Mouse (Mus musculus) MEL (cell line): ENCODE measurements around the gene Scfd2. TPM values are rescaled to one million over a fixed set of nuclear protein-coding genes. Genes with fewer than 3 reads are reported as not detected.

Experiments used
- DNase-seq: peaks from one replicate; pipeline ENCODE4 v3.0.0; 2011; ENCODE audit warnings: low read depth, low spot score
- H3K27ac ChIP-seq: 2 replicates; pipeline ENCODE4 v1.5.1; 2012; ENCODE audit warnings: low read depth, mild to moderate bottlenecking, control low read depth, low read length, moderate library complexity; ENCODE audit not compliant: control insufficient read depth
- H3K27me3 ChIP-seq, 2 experiments: fragments of 150-350 bp in 1 of 2; sonication (generic) in 1 of 2; 2 replicates each; pipeline ENCODE4 v1.6.1; 2012; ENCODE audit warnings: low read length in 2 of 2, mild to moderate bottlenecking in 2 of 2, improper control_type of control experiment in 1 of 2, moderate library complexity in 1 of 2; ENCODE audit not compliant: insufficient read depth in 2 of 2, control insufficient read depth in 1 of 2
- H3K36me3 ChIP-seq, 2 experiments: 2 replicates each; pipeline ENCODE4 v1.6.1; 2012 to 2014; ENCODE audit warnings: low read length in 2 of 2, improper control_type of control experiment in 1 of 2, inconsistent platforms in 1 of 2, mild to moderate bottlenecking in 1 of 2; ENCODE audit not compliant: insufficient read depth in 2 of 2, control insufficient read depth in 1 of 2
- H3K4me1 ChIP-seq, 2 experiments: fragments of 150-350 bp in 1 of 2; sonication (generic) in 1 of 2; 2 replicates each; pipeline ENCODE4 v1.6.1; 2012; ENCODE audit warnings: low read length in 2 of 2, improper control_type of control experiment in 1 of 2, mild to moderate bottlenecking in 1 of 2; ENCODE audit not compliant: insufficient read depth in 2 of 2, control insufficient read depth in 1 of 2
- H3K4me3 ChIP-seq, 2 experiments: fragments of 150-350 bp in 1 of 2; sonication (generic) in 1 of 2; 2 replicates each; pipeline ENCODE4 v1.5.1; 2012; ENCODE audit warnings: low read depth in 2 of 2, low read length in 2 of 2, mild to moderate bottlenecking in 2 of 2, moderate library complexity in 2 of 2, control low read depth in 1 of 2, improper control_type of control experiment in 1 of 2; ENCODE audit not compliant: control insufficient read depth in 1 of 2, insufficient read depth in 1 of 2
- H3K79me2 ChIP-seq: 2 replicates; pipeline ENCODE4 v1.6.1; 2012; ENCODE audit warnings: mild to moderate bottlenecking, low read length, moderate library complexity; ENCODE audit not compliant: control insufficient read depth, poor library complexity, insufficient read depth
- H3K9ac ChIP-seq: 2 replicates; pipeline ENCODE4 v1.6.1; 2012; ENCODE audit warnings: low read depth, mild to moderate bottlenecking, control low read depth, low read length, moderate library complexity; ENCODE audit not compliant: control insufficient read depth, poor library complexity, severe bottlenecking
- H3K9me3 ChIP-seq: fragments of 150-350 bp; sonication (generic); replicated peaks from 2 replicates; pipeline ENCODE4 v1.6.1; 2012; ENCODE audit warnings: mild to moderate bottlenecking, low read length, improper control_type of control experiment, moderate library complexity; ENCODE audit not compliant: insufficient read depth
- BHLHE40 ChIP-seq: IDR thresholded peaks from 2 replicates; pipeline ENCODE4 v1.6.1; 2012; ENCODE audit warnings: low read depth, mild to moderate bottlenecking, inconsistent platforms, low read length, improper control_type of control experiment, borderline replicate concordance
- CHD1 ChIP-seq: IDR thresholded peaks from 2 replicates; pipeline ENCODE4 v1.6.1; 2012; ENCODE audit warnings: low read depth, mild to moderate bottlenecking, inconsistent platforms, low read length, improper control_type of control experiment
- CHD2 ChIP-seq: IDR thresholded peaks from 2 replicates; pipeline ENCODE4 v1.6.1; 2011; ENCODE audit warnings: low read length, improper control_type of control experiment
- CTCF ChIP-seq, 3 experiments: IDR thresholded peaks in 2 of 3; conservative IDR thresholded peaks in 1 of 3; 2 replicates each; pipeline ENCODE4 v1.5.1; 2011 to 2012; ENCODE audit warnings: low read length in 3 of 3, low read depth in 2 of 3, mild to moderate bottlenecking in 2 of 3, improper control_type of control experiment in 1 of 3, inconsistent platforms in 1 of 3, mixed read lengths in 1 of 3, moderate library complexity in 1 of 3; ENCODE audit not compliant: control insufficient read depth in 1 of 3, insufficient read depth in 1 of 3, poor library complexity in 1 of 3, severe bottlenecking in 1 of 3
- ELF1 ChIP-seq: IDR thresholded peaks from 2 replicates; pipeline ENCODE4 v1.6.1; 2014; ENCODE audit warnings: low read depth, mild to moderate bottlenecking, inconsistent platforms, low read length, improper control_type of control experiment, moderate library complexity
- EP300 ChIP-seq, 2 experiments: IDR thresholded peaks; 2 replicates each; pipeline ENCODE4 v1.6.1; 2011; ENCODE audit warnings: improper control_type of control experiment in 2 of 2, low read length in 2 of 2, low read depth in 1 of 2, mild to moderate bottlenecking in 1 of 2
- ETS1 ChIP-seq: IDR thresholded peaks from 2 replicates; pipeline ENCODE4 v1.6.1; 2012; ENCODE audit warnings: low read depth, mild to moderate bottlenecking, inconsistent platforms, low read length, improper control_type of control experiment, moderate library complexity
- HCFC1 ChIP-seq: IDR thresholded peaks from 2 replicates; pipeline ENCODE4 v1.6.1; 2012; ENCODE audit warnings: low read depth, mild to moderate bottlenecking, inconsistent platforms, low read length, improper control_type of control experiment, moderate library complexity
- JUND ChIP-seq: IDR thresholded peaks from 2 replicates; pipeline ENCODE4 v1.6.1; 2011; ENCODE audit warnings: low read depth, mild to moderate bottlenecking, improper control_type of control experiment, low read length
- KAT2A ChIP-seq: conservative IDR thresholded peaks from 2 replicates; pipeline ENCODE4 v1.6.1; 2012; ENCODE audit warnings: low read depth, low read length, improper control_type of control experiment, inconsistent platforms
- MAFK ChIP-seq: IDR thresholded peaks from 2 replicates; pipeline ENCODE4 v1.6.1; 2011; ENCODE audit warnings: low read depth, mild to moderate bottlenecking, low read length, improper control_type of control experiment, borderline replicate concordance
- MAX ChIP-seq: IDR thresholded peaks from 2 replicates; pipeline ENCODE4 v1.6.1; 2011; ENCODE audit warnings: low read length, improper control_type of control experiment
- MEF2A ChIP-seq: IDR thresholded peaks from 2 replicates; pipeline ENCODE4 v1.6.1; 2014; ENCODE audit warnings: low read depth, mild to moderate bottlenecking, inconsistent platforms, low read length, improper control_type of control experiment; ENCODE audit not compliant: poor library complexity, insufficient replicate concordance, severe bottlenecking; ENCODE audit errors: extremely low read depth
- NRF1 ChIP-seq: IDR thresholded peaks from 2 replicates; pipeline ENCODE4 v1.6.1; 2014; ENCODE audit warnings: low read depth, mild to moderate bottlenecking, inconsistent platforms, low read length, improper control_type of control experiment, moderate library complexity; ENCODE audit not compliant: poor library complexity, insufficient read depth, severe bottlenecking
- RAD21 ChIP-seq: IDR thresholded peaks from 2 replicates; pipeline ENCODE4 v1.6.1; 2011; ENCODE audit warnings: mild to moderate bottlenecking, low read depth, low read length, improper control_type of control experiment
- RCOR1 ChIP-seq: IDR thresholded peaks from 2 replicates; pipeline ENCODE4 v1.6.1; 2012; ENCODE audit warnings: low read depth, mild to moderate bottlenecking, inconsistent platforms, low read length, improper control_type of control experiment
- SMC3 ChIP-seq: IDR thresholded peaks from 2 replicates; pipeline ENCODE4 v1.6.1; 2011; ENCODE audit warnings: low read depth, low read length, improper control_type of control experiment
- TAL1 ChIP-seq: IDR thresholded peaks from 2 replicates; pipeline ENCODE4 v1.6.1; 2012; ENCODE audit warnings: mild to moderate bottlenecking, inconsistent platforms, low read length, moderate library complexity, mixed read lengths
- TBP ChIP-seq: IDR thresholded peaks from 2 replicates; pipeline ENCODE4 v1.8.0; 2011; ENCODE audit warnings: low read depth, low read length, improper control_type of control experiment
- TCF12 ChIP-seq: IDR thresholded peaks from 2 replicates; pipeline ENCODE4 v1.6.1; 2014; ENCODE audit warnings: low read depth, mild to moderate bottlenecking, inconsistent platforms, low read length, improper control_type of control experiment, moderate library complexity
- UBTF ChIP-seq: IDR thresholded peaks from 2 replicates; pipeline ENCODE4 v1.6.1; 2012; ENCODE audit warnings: low read depth, mild to moderate bottlenecking, inconsistent platforms, low read length, improper control_type of control experiment, moderate library complexity, borderline replicate concordance; ENCODE audit not compliant: insufficient read depth
- ZC3H11A ChIP-seq: IDR thresholded peaks from 2 replicates; pipeline ENCODE4 v1.6.1; 2012; ENCODE audit warnings: low read depth, mild to moderate bottlenecking, inconsistent platforms, low read length, improper control_type of control experiment
- ZKSCAN1 ChIP-seq: IDR thresholded peaks from 2 replicates; pipeline ENCODE4 v1.6.1; 2012; ENCODE audit warnings: low read depth, mild to moderate bottlenecking, inconsistent platforms, low read length, improper control_type of control experiment, moderate library complexity
- ZMIZ1 ChIP-seq: IDR thresholded peaks from 2 replicates; pipeline ENCODE4 v1.6.1; 2012; ENCODE audit warnings: low read depth, mild to moderate bottlenecking, inconsistent platforms, low read length, improper control_type of control experiment, moderate library complexity
- ZNF384 ChIP-seq: IDR thresholded peaks from 2 replicates; pipeline ENCODE4 v1.6.1; 2012; ENCODE audit warnings: low read depth, mild to moderate bottlenecking, inconsistent platforms, low read length, improper control_type of control experiment
- polyA plus RNA-seq, 2 experiments: library from polyadenylated mRNA; stranded (reverse) in 1 of 2; unstranded in 1 of 2; fragments of >175 nt in 1 of 2; fragments of >200 nt in 1 of 2; gene quantifications; 2 replicates each; pipeline versions ENCODE4 v1.2.1 to v1.2.4; 2012; ENCODE audit warnings: low replicate concordance in 2 of 2, low read depth in 1 of 2; ENCODE audit not compliant: insufficient read length in 2 of 2, insufficient read depth in 1 of 2, missing spikeins in 1 of 2
- total RNA-seq: library from RNA; depleted of rRNA; stranded (reverse); fragments of 300-350 nt; gene quantifications from 2 replicates; pipeline ENCODE4 v1.2.3, GENCODE M21; 2012

Scfd2 gene
- total and polyA plus RNA-seq, 3 experiments = 18.8 to 20.3 TPM; not detected in 1

DNA sequence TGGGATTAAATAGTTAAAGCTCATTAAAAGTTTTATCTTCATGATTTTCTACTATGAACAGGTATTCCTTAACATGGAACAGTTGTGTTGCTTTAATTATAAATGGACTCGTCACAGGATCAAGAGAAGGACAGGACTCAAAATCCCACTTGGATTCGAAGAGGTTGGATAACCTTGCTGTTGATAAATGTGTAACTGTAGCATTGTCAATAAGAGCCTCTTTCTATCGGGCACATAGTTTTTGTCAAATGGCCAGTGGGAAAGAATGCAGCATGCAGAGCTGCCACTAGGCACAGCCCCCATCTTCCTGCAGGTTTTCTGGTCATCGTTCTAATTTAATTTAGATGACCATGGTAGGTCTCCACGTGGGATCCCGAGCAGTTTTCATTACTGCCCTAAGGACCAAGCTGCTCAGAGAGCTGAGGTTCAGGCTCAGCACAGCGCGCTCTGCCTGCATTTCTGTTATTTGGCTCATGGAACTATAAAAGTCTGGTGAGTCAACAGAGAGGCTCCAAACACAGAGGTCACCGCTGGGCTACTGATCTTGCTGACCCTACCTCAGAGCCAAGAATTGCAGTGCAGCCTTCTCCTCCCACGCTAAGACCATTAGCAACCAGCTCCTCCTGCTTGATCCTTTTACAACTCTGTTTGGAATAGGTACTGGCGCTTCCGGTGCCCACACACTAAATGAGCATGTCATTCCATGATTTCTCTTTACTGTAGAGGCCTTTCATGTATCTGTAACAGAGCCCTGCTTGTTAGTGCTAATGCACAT, 215.9 kb downstream of the Scfd2 start:
- H3K4me3 ChIP-seq = no peak overlapping the region
- TF ChIP-seq CHD2 (no peak), SMC3 (no peak), MAX (no peak), ELF1 (no peak), TCF12 (no peak), EP300 (IDR thresholded peaks at IDR 0.05; ENCODE audit: low read depth in 1 of 2, low read length in 2 of 2) (no peak), TBP (no peak), CTCF (IDR thresholded peaks at IDR 0.05 in 2 of 3, conservative IDR thresholded peaks at IDR 0.05 in 1 of 3; ENCODE audit: control insufficient read depth in 1 of 3, insufficient read depth in 1 of 3, low read depth in 2 of 3, low read length in 3 of 3, poor library complexity in 1 of 3, severe bottlenecking in 1 of 3) (no peak), HCFC1 (no peak), KAT2A (no peak), TAL1 (no peak), RCOR1 (no peak), ZKSCAN1 (no peak), MAFK (no peak), BHLHE40 (no peak), ETS1 (no peak), NRF1 (no peak), CHD1 (no peak)
- TF ChIP-seq, all 39 proteins: peak for 0
- H3K9me3 ChIP-seq = no peaks in the 10 kb centered on the region
- no peak overlapping the region for H3K9ac ChIP-seq
- H3K79me2 ChIP-seq = no peaks in the 10 kb centered on the region
- no peak for DNase-seq
- no peaks in the 10 kb centered on the region for H3K36me3 ChIP-seq
- no peaks in the 10 kb centered on the region for H3K4me1 ChIP-seq
- no peak overlapping the region for H3K27ac ChIP-seq
- no peaks in the 10 kb centered on the region for H3K27me3 ChIP-seq

DNA sequence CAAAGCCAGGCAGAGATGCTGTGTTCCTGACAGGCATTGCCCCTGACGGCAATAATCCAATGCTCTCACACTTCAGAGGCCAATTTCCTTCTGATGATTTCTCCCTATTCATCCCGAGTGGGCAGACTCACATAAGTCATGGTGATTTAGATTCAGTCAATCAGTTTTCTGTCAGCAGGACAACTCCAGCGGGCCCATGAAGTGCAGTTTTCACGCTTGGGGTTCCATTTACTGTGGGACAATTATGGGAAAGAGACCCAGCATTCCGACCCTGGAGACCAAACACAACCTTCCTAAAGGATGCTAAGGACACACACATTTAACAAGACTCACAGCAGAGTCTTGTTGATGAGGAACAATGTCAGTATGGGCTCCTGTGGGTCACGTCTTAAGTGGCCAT, 217.1 kb downstream of the Scfd2 start:
- Histone ChIP-seq H3K27me3 (no peaks in the 10 kb centered on the region), H3K9ac (no peak overlapping the region), H3K9me3 (no peaks in the 10 kb centered on the region), H3K4me3 (no peak overlapping the region), H3K36me3 (no peaks in the 10 kb centered on the region), H3K79me2 (no peaks in the 10 kb centered on the region), H3K27ac (no peak overlapping the region), H3K4me1 (no peaks in the 10 kb centered on the region)
- no peak for DNase-seq
- TF ChIP-seq ZC3H11A = no peak
- no peak for TF ChIP-seq JUND
- TF ChIP-seq TBP = no peak
- TF ChIP-seq KAT2A = no peak
- TF ChIP-seq BHLHE40 = no peak
- no peak for TF ChIP-seq UBTF
- no peak for TF ChIP-seq ZNF384
- no peak for TF ChIP-seq HCFC1
- no peak for TF ChIP-seq CHD2
- TF ChIP-seq RCOR1 = no peak
- no peak for TF ChIP-seq MEF2A
- TF ChIP-seq ZMIZ1 = no peak
- TF ChIP-seq RAD21 = no peak
- TF ChIP-seq MAFK = no peak
